Mouse (Mus musculus) megakaryocyte, embryonic 14.5 days (primary cell): ENCODE measurements around the gene Cdc37l1.

Experiments used
- FLI1 ChIP-seq: IDR thresholded peaks from 2 replicates; pipeline ENCODE4 v1.6.1; 2012; ENCODE audit warnings: low read length, inconsistent platforms, mixed read lengths
- GATA1 ChIP-seq: IDR thresholded peaks from 3 replicates; pipeline ENCODE4 v1.6.1; 2012; ENCODE audit warnings: mixed read lengths, low read length, inconsistent platforms, borderline replicate concordance

DNA sequence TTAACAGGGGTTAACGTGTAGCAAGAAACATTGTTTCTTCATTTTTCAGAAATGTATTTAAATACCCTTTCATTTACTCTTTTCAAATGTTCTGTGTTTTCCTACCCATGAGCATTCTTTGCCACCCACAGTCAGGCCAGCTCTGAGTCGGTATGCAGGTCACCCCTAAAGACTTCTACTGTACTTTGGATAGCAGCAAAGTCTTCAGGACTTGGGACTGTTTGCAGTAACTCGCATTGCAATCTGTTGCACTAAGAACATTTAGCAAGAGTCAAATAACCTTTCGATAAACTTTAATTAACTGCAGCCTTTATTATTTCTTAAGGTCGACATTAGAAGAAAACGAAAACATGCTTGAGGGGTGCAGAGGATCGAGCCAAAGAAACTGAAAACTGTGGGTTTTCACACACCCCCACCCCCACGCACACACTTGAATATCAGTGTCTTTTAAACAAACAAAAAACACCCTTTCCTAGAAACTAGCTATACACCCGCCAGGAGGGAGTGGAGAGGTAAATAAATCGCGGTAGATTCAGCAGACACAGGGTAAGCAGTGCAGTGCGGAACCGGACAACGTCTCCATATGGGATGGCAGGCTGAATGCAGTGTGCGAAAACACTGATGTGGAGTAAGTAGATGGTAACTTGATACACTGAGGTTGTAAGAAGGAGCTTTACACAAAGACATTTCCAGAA is 56.0 kb downstream of the Cdc37l1 start:
- TF ChIP-seq FLI1, result no peak
- no peak for TF ChIP-seq GATA1
